Mouse (Mus musculus) frontal cortex, postnatal 25 days (tissue): ENCODE data around the gene Ect2l.
"Not testable (repeated sequence)": the region's sequence is repeated elsewhere in the genome, so short reads cannot be mapped to it uniquely, and the experiment has no call there.

Experiments used
- DNase-seq, 2 experiments: peaks; one replicate each; pipeline ENCODE4 v3.0.0; 2022; ENCODE audit warnings: low spot score in 2 of 2

The Ect2l gene

GRCm38 (mm10) chr10:18191706-18192105, 19.0 kb downstream of the Ect2l start:
- no peak for DNase-seq

GRCm38 (mm10) chr10:18189498-18189897, 21.2 kb downstream of the Ect2l start:
- no peak for DNase-seq

GRCm38 (mm10) chr10:18188564-18188963, 22.1 kb downstream of the Ect2l start:
- no peak for DNase-seq

- no peak for DNase-seq
These were observed 28.4 kb downstream of the Ect2l start for GRCm38 (mm10) chr10:18182246-18182645.

- no peak for DNase-seq
These were observed 33.4 kb downstream of the Ect2l start for GRCm38 (mm10) chr10:18177304-18177703.

GRCm38 (mm10) chr10:18176722-18177121, 34.0 kb downstream of the Ect2l start:
- DNase-seq: no peak

- DNase-seq: no peak
These were observed 35.6 kb downstream of the Ect2l start for GRCm38 (mm10) chr10:18175087-18175486.

- DNase-seq: no peak
These were observed 48.2 kb downstream of the Ect2l start for GRCm38 (mm10) chr10:18162435-18162971.

- DNase-seq: no peak
These were observed 63.5 kb downstream of the Ect2l start for GRCm38 (mm10) chr10:18147224-18147623.

GRCm38 (mm10) chr10:18142231-18142630, 68.5 kb downstream of the Ect2l start:
- no peak for DNase-seq

GRCm38 (mm10) chr10:18141389-18141788, 69.3 kb downstream of the Ect2l start:
- DNase-seq: no peak

GRCm38 (mm10) chr10:18139615-18140014, 71.1 kb downstream of the Ect2l start:
- DNase-seq: no peak

- not testable (repeated sequence) for DNase-seq
These were observed 71.7 kb downstream of the Ect2l start for GRCm38 (mm10) chr10:18138853-18139503.

- no peak for DNase-seq
These were observed 78.7 kb downstream of the Ect2l start for GRCm38 (mm10) chr10:18131666-18132650.

- DNase-seq: no peak
These were observed 80.4 kb downstream of the Ect2l start for GRCm38 (mm10) chr10:18130276-18130675.

GRCm38 (mm10) chr10:18118336-18118735, 92.4 kb downstream of the Ect2l start:
- DNase-seq: no peak

- DNase-seq: no peak
These were observed 97.1 kb downstream of the Ect2l start for GRCm38 (mm10) chr10:18113473-18114093.

- no peak for DNase-seq
These were observed 99.8 kb downstream of the Ect2l start for GRCm38 (mm10) chr10:18110940-18111339.

- no peak for DNase-seq
These were observed 103.2 kb downstream of the Ect2l start for GRCm38 (mm10) chr10:18107471-18107870.

GRCm38 (mm10) chr10:18102166-18102565, 108.5 kb downstream of the Ect2l start:
- DNase-seq: no peak

- DNase-seq: no peak
These were observed 120.0 kb downstream of the Ect2l start for GRCm38 (mm10) chr10:18090691-18091090.

- DNase-seq: no peak
These were observed 127.9 kb downstream of the Ect2l start for GRCm38 (mm10) chr10:18082772-18083171.
